Mouse (Mus musculus) cerebellum, postnatal 25 days (tissue): Measurements from ENCODE around the gene Tceal1.

Source experiments
- DNase-seq, 2 experiments: peaks; one replicate each; pipeline ENCODE4 v3.0.0; 2021; ENCODE audit warnings: mixed read lengths in 2 of 2

The Tceal1 gene

GRCm38 (mm10) chrX:136755464-136755863 lies 47.7 kb downstream of the Tceal1 start:
- no peak for DNase-seq
